Mouse (Mus musculus) olfactory bulb, adult 2 months (tissue): ENCODE results near the gene Btg4.

Source experiments
- CTCF ChIP-seq: fragments of 200-500 bp; IDR thresholded peaks from 2 replicates; pipeline ENCODE4 v1.5.1; 2012; ENCODE audit warnings: low read depth, mild to moderate bottlenecking, low read length, moderate library complexity; ENCODE audit not compliant: insufficient read depth
- POLR2A ChIP-seq: fragments of 200-500 bp; IDR thresholded peaks from 2 replicates; pipeline ENCODE4 v1.6.1; 2012; ENCODE audit warnings: mild to moderate bottlenecking, low read depth, low read length, moderate library complexity; ENCODE audit not compliant: insufficient read depth

GRCm38 (mm10) chr9:51102963-51103807 is 42.5 kb downstream of the Btg4 start:
- TF ChIP-seq POLR2A = no peak
- TF ChIP-seq CTCF = no peak
